15 mouse cellular contexts compared by ENCODE assay signal in genomic region chr2:99558070-99558611, GRCm38 (mm10).
"Had no signal": no experiment of that assay in that cellular context is flagged by ENCODE, and none has a peak within 500 bp of the region (broad histone marks: within the 10 kb centered on the region; RNA-seq: fewer than 3 reads in every experiment).

No protein-coding gene starts in this region.

- H3K4me2 ChIP-seq: neural tube, embryonic 15.5 days; stomach, embryonic 15.5 days had no signal

- H3K4me1 ChIP-seq: neural tube, embryonic 15.5 days; stomach, embryonic 15.5 days had no signal

- H3K9ac ChIP-seq: neural tube, embryonic 15.5 days; stomach, embryonic 15.5 days had no signal

- H3K27me3 ChIP-seq: neural tube, embryonic 15.5 days; stomach, embryonic 15.5 days had no signal

- H3K9me3 ChIP-seq: neural tube, embryonic 15.5 days; stomach, embryonic 15.5 days had no signal

- DNase-seq: retina, postnatal 1 day; right cerebral cortex, adult 18-20 months; right cerebral cortex, postnatal 14 days; right cerebral cortex, postnatal 25 days; right cerebral cortex, postnatal 4 days; spleen, adult 18-20 months; thymus, adult 18-20 months; thymus, adult 2 months; thymus, postnatal 14 days; thymus, postnatal 25 days; thymus, postnatal 36 days; thymus, postnatal 4 days had no signal

- H3K4me3 ChIP-seq: neural tube, embryonic 15.5 days; stomach, embryonic 15.5 days had no signal

- H3K27ac ChIP-seq: neural tube, embryonic 15.5 days; stomach, embryonic 15.5 days; stomach, postnatal 0 days had no signal

- H3K36me3 ChIP-seq: neural tube, embryonic 15.5 days; stomach, embryonic 15.5 days had no signal
